Mouse (Mus musculus) ES-Bruce4 (cell line): ENCODE data around the gene Hnrnpa0.

ENCODE experiments used
- CTCF ChIP-seq: IDR thresholded peaks from one replicate; pipeline ENCODE4 v1.8.1; 2011; ENCODE audit warnings: low read depth, low read length
- EP300 ChIP-seq: IDR thresholded peaks from 2 replicates; pipeline ENCODE4 v1.6.1; 2011; ENCODE audit warnings: low read depth, low read length; ENCODE audit not compliant: insufficient read depth
- POLR2A ChIP-seq: IDR thresholded peaks from one replicate; pipeline ENCODE4 v1.8.1; 2011; ENCODE audit warnings: low read length; ENCODE audit not compliant: insufficient read depth

- TF ChIP-seq CTCF, result no peak
- no peak for TF ChIP-seq POLR2A
- TF ChIP-seq EP300, result no peak
Measured at GRCm38 (mm10) chr13:58111306-58111705, 17.1 kb downstream of the Hnrnpa0 start.
